Mouse (Mus musculus) MEL (cell line): ENCODE results near the gene Prr15l. TPM values are rescaled to one million over a fixed set of nuclear protein-coding genes. Genes with fewer than 3 reads are reported as not detected.

ENCODE experiments used
- DNase-seq: peaks from one replicate; pipeline ENCODE4 v3.0.0; 2011; ENCODE audit warnings: low read depth, low spot score
- H3K27ac ChIP-seq: 2 replicates; pipeline ENCODE4 v1.5.1; 2012; ENCODE audit warnings: low read depth, mild to moderate bottlenecking, control low read depth, low read length, moderate library complexity; ENCODE audit not compliant: control insufficient read depth
- H3K27me3 ChIP-seq, 2 experiments: fragments of 150-350 bp in 1 of 2; sonication (generic) in 1 of 2; 2 replicates each; pipeline ENCODE4 v1.6.1; 2012; ENCODE audit warnings: low read length in 2 of 2, mild to moderate bottlenecking in 2 of 2, improper control_type of control experiment in 1 of 2, moderate library complexity in 1 of 2; ENCODE audit not compliant: insufficient read depth in 2 of 2, control insufficient read depth in 1 of 2
- H3K36me3 ChIP-seq, 2 experiments: 2 replicates each; pipeline ENCODE4 v1.6.1; 2012 to 2014; ENCODE audit warnings: low read length in 2 of 2, improper control_type of control experiment in 1 of 2, inconsistent platforms in 1 of 2, mild to moderate bottlenecking in 1 of 2; ENCODE audit not compliant: insufficient read depth in 2 of 2, control insufficient read depth in 1 of 2
- H3K4me1 ChIP-seq, 2 experiments: fragments of 150-350 bp in 1 of 2; sonication (generic) in 1 of 2; 2 replicates each; pipeline ENCODE4 v1.6.1; 2012; ENCODE audit warnings: low read length in 2 of 2, improper control_type of control experiment in 1 of 2, mild to moderate bottlenecking in 1 of 2; ENCODE audit not compliant: insufficient read depth in 2 of 2, control insufficient read depth in 1 of 2
- H3K4me3 ChIP-seq, 2 experiments: fragments of 150-350 bp in 1 of 2; sonication (generic) in 1 of 2; 2 replicates each; pipeline ENCODE4 v1.5.1; 2012; ENCODE audit warnings: low read depth in 2 of 2, low read length in 2 of 2, mild to moderate bottlenecking in 2 of 2, moderate library complexity in 2 of 2, control low read depth in 1 of 2, improper control_type of control experiment in 1 of 2; ENCODE audit not compliant: control insufficient read depth in 1 of 2, insufficient read depth in 1 of 2
- H3K79me2 ChIP-seq: 2 replicates; pipeline ENCODE4 v1.6.1; 2012; ENCODE audit warnings: mild to moderate bottlenecking, low read length, moderate library complexity; ENCODE audit not compliant: control insufficient read depth, poor library complexity, insufficient read depth
- H3K9ac ChIP-seq: 2 replicates; pipeline ENCODE4 v1.6.1; 2012; ENCODE audit warnings: low read depth, mild to moderate bottlenecking, control low read depth, low read length, moderate library complexity; ENCODE audit not compliant: control insufficient read depth, poor library complexity, severe bottlenecking
- H3K9me3 ChIP-seq: fragments of 150-350 bp; sonication (generic); replicated peaks from 2 replicates; pipeline ENCODE4 v1.6.1; 2012; ENCODE audit warnings: mild to moderate bottlenecking, low read length, improper control_type of control experiment, moderate library complexity; ENCODE audit not compliant: insufficient read depth
- BHLHE40 ChIP-seq: IDR thresholded peaks from 2 replicates; pipeline ENCODE4 v1.6.1; 2012; ENCODE audit warnings: low read depth, mild to moderate bottlenecking, inconsistent platforms, low read length, improper control_type of control experiment, borderline replicate concordance
- CHD2 ChIP-seq: IDR thresholded peaks from 2 replicates; pipeline ENCODE4 v1.6.1; 2011; ENCODE audit warnings: low read length, improper control_type of control experiment
- CTCF ChIP-seq, 3 experiments: IDR thresholded peaks in 2 of 3; conservative IDR thresholded peaks in 1 of 3; 2 replicates each; pipeline ENCODE4 v1.5.1; 2011 to 2012; ENCODE audit warnings: low read length in 3 of 3, low read depth in 2 of 3, mild to moderate bottlenecking in 2 of 3, improper control_type of control experiment in 1 of 3, inconsistent platforms in 1 of 3, mixed read lengths in 1 of 3, moderate library complexity in 1 of 3; ENCODE audit not compliant: control insufficient read depth in 1 of 3, insufficient read depth in 1 of 3, poor library complexity in 1 of 3, severe bottlenecking in 1 of 3
- ELF1 ChIP-seq: IDR thresholded peaks from 2 replicates; pipeline ENCODE4 v1.6.1; 2014; ENCODE audit warnings: low read depth, mild to moderate bottlenecking, inconsistent platforms, low read length, improper control_type of control experiment, moderate library complexity
- EP300 ChIP-seq, 2 experiments: IDR thresholded peaks; 2 replicates each; pipeline ENCODE4 v1.6.1; 2011; ENCODE audit warnings: improper control_type of control experiment in 2 of 2, low read length in 2 of 2, low read depth in 1 of 2, mild to moderate bottlenecking in 1 of 2
- ETS1 ChIP-seq: IDR thresholded peaks from 2 replicates; pipeline ENCODE4 v1.6.1; 2012; ENCODE audit warnings: low read depth, mild to moderate bottlenecking, inconsistent platforms, low read length, improper control_type of control experiment, moderate library complexity
- GABPA ChIP-seq: IDR thresholded peaks from 2 replicates; pipeline ENCODE4 v1.6.1; 2012; ENCODE audit warnings: low read depth, mild to moderate bottlenecking, inconsistent platforms, low read length, improper control_type of control experiment, moderate library complexity
- GATA1 ChIP-seq: IDR thresholded peaks from 2 replicates; pipeline ENCODE4 v1.6.1; 2011; ENCODE audit warnings: low read depth, low read length, improper control_type of control experiment
- HCFC1 ChIP-seq: IDR thresholded peaks from 2 replicates; pipeline ENCODE4 v1.6.1; 2012; ENCODE audit warnings: low read depth, mild to moderate bottlenecking, inconsistent platforms, low read length, improper control_type of control experiment, moderate library complexity
- JUND ChIP-seq: IDR thresholded peaks from 2 replicates; pipeline ENCODE4 v1.6.1; 2011; ENCODE audit warnings: low read depth, mild to moderate bottlenecking, improper control_type of control experiment, low read length
- KAT2A ChIP-seq: conservative IDR thresholded peaks from 2 replicates; pipeline ENCODE4 v1.6.1; 2012; ENCODE audit warnings: low read depth, low read length, improper control_type of control experiment, inconsistent platforms
- MAFK ChIP-seq: IDR thresholded peaks from 2 replicates; pipeline ENCODE4 v1.6.1; 2011; ENCODE audit warnings: low read depth, mild to moderate bottlenecking, low read length, improper control_type of control experiment, borderline replicate concordance
- MAX ChIP-seq: IDR thresholded peaks from 2 replicates; pipeline ENCODE4 v1.6.1; 2011; ENCODE audit warnings: low read length, improper control_type of control experiment
- MAZ ChIP-seq: IDR thresholded peaks from 2 replicates; pipeline ENCODE4 v1.6.1; 2012; ENCODE audit warnings: low read depth, mild to moderate bottlenecking, inconsistent platforms, low read length, improper control_type of control experiment
- MEF2A ChIP-seq: IDR thresholded peaks from 2 replicates; pipeline ENCODE4 v1.6.1; 2014; ENCODE audit warnings: low read depth, mild to moderate bottlenecking, inconsistent platforms, low read length, improper control_type of control experiment; ENCODE audit not compliant: poor library complexity, insufficient replicate concordance, severe bottlenecking; ENCODE audit errors: extremely low read depth
- MXI1 ChIP-seq: IDR thresholded peaks from 2 replicates; pipeline ENCODE4 v1.6.1; 2011; ENCODE audit warnings: mild to moderate bottlenecking, low read depth, low read length, improper control_type of control experiment
- MYB ChIP-seq: IDR thresholded peaks from 2 replicates; pipeline ENCODE4 v1.6.1; 2011; ENCODE audit warnings: mild to moderate bottlenecking, low read depth, low read length, improper control_type of control experiment
- MYC ChIP-seq: IDR thresholded peaks from 2 replicates; pipeline ENCODE4 v1.6.1; 2011; ENCODE audit warnings: low read depth, mild to moderate bottlenecking, low read length, improper control_type of control experiment, moderate library complexity
- NELFE ChIP-seq: IDR thresholded peaks from 2 replicates; pipeline ENCODE4 v1.6.1; 2011; ENCODE audit warnings: low read depth, low read length, improper control_type of control experiment
- NRF1 ChIP-seq: IDR thresholded peaks from 2 replicates; pipeline ENCODE4 v1.6.1; 2014; ENCODE audit warnings: low read depth, mild to moderate bottlenecking, inconsistent platforms, low read length, improper control_type of control experiment, moderate library complexity; ENCODE audit not compliant: poor library complexity, insufficient read depth, severe bottlenecking
- POLR2A ChIP-seq, 2 experiments: IDR thresholded peaks; 2 replicates each; pipeline ENCODE4 v1.6.1; 2011 to 2012; ENCODE audit warnings: low read length in 2 of 2, mild to moderate bottlenecking in 2 of 2, control low read depth in 1 of 2, improper control_type of control experiment in 1 of 2, low read depth in 1 of 2, moderate library complexity in 1 of 2; ENCODE audit not compliant: control insufficient read depth in 1 of 2, insufficient read depth in 1 of 2, poor library complexity in 1 of 2
- POLR2AphosphoS2 ChIP-seq: IDR thresholded peaks from 2 replicates; pipeline ENCODE4 v1.6.1; 2011; ENCODE audit warnings: low read length, improper control_type of control experiment
- POLR2AphosphoS5 ChIP-seq: IDR thresholded peaks from 2 replicates; pipeline ENCODE4 v1.6.1; 2012; ENCODE audit warnings: low read depth, borderline replicate concordance, mild to moderate bottlenecking, inconsistent platforms, low read length, moderate library complexity, mixed read lengths
- RAD21 ChIP-seq: IDR thresholded peaks from 2 replicates; pipeline ENCODE4 v1.6.1; 2011; ENCODE audit warnings: mild to moderate bottlenecking, low read depth, low read length, improper control_type of control experiment
- RCOR1 ChIP-seq: IDR thresholded peaks from 2 replicates; pipeline ENCODE4 v1.6.1; 2012; ENCODE audit warnings: low read depth, mild to moderate bottlenecking, inconsistent platforms, low read length, improper control_type of control experiment
- SIN3A ChIP-seq: IDR thresholded peaks from 2 replicates; pipeline ENCODE4 v1.6.1; 2012; ENCODE audit warnings: low read length, improper control_type of control experiment, inconsistent platforms
- SMC3 ChIP-seq: IDR thresholded peaks from 2 replicates; pipeline ENCODE4 v1.6.1; 2011; ENCODE audit warnings: low read depth, low read length, improper control_type of control experiment
- TAL1 ChIP-seq: IDR thresholded peaks from 2 replicates; pipeline ENCODE4 v1.6.1; 2012; ENCODE audit warnings: mild to moderate bottlenecking, inconsistent platforms, low read length, moderate library complexity, mixed read lengths
- TBP ChIP-seq: IDR thresholded peaks from 2 replicates; pipeline ENCODE4 v1.8.0; 2011; ENCODE audit warnings: low read depth, low read length, improper control_type of control experiment
- TCF12 ChIP-seq: IDR thresholded peaks from 2 replicates; pipeline ENCODE4 v1.6.1; 2014; ENCODE audit warnings: low read depth, mild to moderate bottlenecking, inconsistent platforms, low read length, improper control_type of control experiment, moderate library complexity
- UBTF ChIP-seq: IDR thresholded peaks from 2 replicates; pipeline ENCODE4 v1.6.1; 2012; ENCODE audit warnings: low read depth, mild to moderate bottlenecking, inconsistent platforms, low read length, improper control_type of control experiment, moderate library complexity, borderline replicate concordance; ENCODE audit not compliant: insufficient read depth
- USF1 ChIP-seq: IDR thresholded peaks from 2 replicates; pipeline ENCODE4 v1.6.1; 2014; ENCODE audit warnings: low read depth, mild to moderate bottlenecking, inconsistent platforms, low read length, improper control_type of control experiment, moderate library complexity
- USF2 ChIP-seq, 2 experiments: IDR thresholded peaks; 2 replicates each; pipeline ENCODE4 v1.6.1; 2011 to 2012; ENCODE audit warnings: improper control_type of control experiment in 2 of 2, low read length in 2 of 2, borderline replicate concordance in 1 of 2, inconsistent platforms in 1 of 2, low read depth in 1 of 2, mild to moderate bottlenecking in 1 of 2; ENCODE audit not compliant: insufficient read depth in 1 of 2
- ZC3H11A ChIP-seq: IDR thresholded peaks from 2 replicates; pipeline ENCODE4 v1.6.1; 2012; ENCODE audit warnings: low read depth, mild to moderate bottlenecking, inconsistent platforms, low read length, improper control_type of control experiment
- ZKSCAN1 ChIP-seq: IDR thresholded peaks from 2 replicates; pipeline ENCODE4 v1.6.1; 2012; ENCODE audit warnings: low read depth, mild to moderate bottlenecking, inconsistent platforms, low read length, improper control_type of control experiment, moderate library complexity
- ZMIZ1 ChIP-seq: IDR thresholded peaks from 2 replicates; pipeline ENCODE4 v1.6.1; 2012; ENCODE audit warnings: low read depth, mild to moderate bottlenecking, inconsistent platforms, low read length, improper control_type of control experiment, moderate library complexity
- polyA plus RNA-seq, 2 experiments: library from polyadenylated mRNA; stranded (reverse) in 1 of 2; unstranded in 1 of 2; fragments of >175 nt in 1 of 2; fragments of >200 nt in 1 of 2; gene quantifications; 2 replicates each; pipeline versions ENCODE4 v1.2.1 to v1.2.4; 2012; ENCODE audit warnings: low replicate concordance in 2 of 2, low read depth in 1 of 2; ENCODE audit not compliant: insufficient read length in 2 of 2, insufficient read depth in 1 of 2, missing spikeins in 1 of 2
- total RNA-seq: library from RNA; depleted of rRNA; stranded (reverse); fragments of 300-350 nt; gene quantifications from 2 replicates; pipeline ENCODE4 v1.2.3, GENCODE M21; 2012

Prr15l gene
- total and polyA plus RNA-seq, 3 experiments = 0.08 to 0.19 TPM; not detected in 1

- H3K27me3 ChIP-seq = no peaks in the 10 kb centered on the region
- H3K4me1 ChIP-seq = peaks cover 9 to 28% of the 10 kb centered on the region in 2 experiments
- peak overlapping the region; percentile 68 to 79 for H3K4me3 ChIP-seq
- no peaks in the 10 kb centered on the region for H3K9me3 ChIP-seq
- H3K27ac ChIP-seq = peak overlapping the region; percentile 88
- peak; percentile 95 for DNase-seq
- H3K36me3 ChIP-seq = peaks cover 0 to 24% of the 10 kb centered on the region in 2 experiments; a peak in 2 of 4 replicates
- H3K9ac ChIP-seq = peak overlapping the region; percentile 77
- peaks cover 34% of the 10 kb centered on the region for H3K79me2 ChIP-seq
- no peak for TF ChIP-seq MYC
- no peak for TF ChIP-seq MEF2A
- no peak for TF ChIP-seq ZC3H11A
- peak; percentile 91 for TF ChIP-seq NELFE
- TF ChIP-seq GATA1 = no peak
- no peak for TF ChIP-seq TBP
- TF ChIP-seq POLR2AphosphoS5 = no peak
- no peak for TF ChIP-seq CHD2
- TF ChIP-seq SIN3A = peak; percentile 88
- no peak for TF ChIP-seq HCFC1
- peak; percentile 57 for TF ChIP-seq TCF12
- TF ChIP-seq MAZ = peak; percentile 98
- TF ChIP-seq MXI1 = peak; percentile 81
- no peak for TF ChIP-seq ZKSCAN1
- peak; percentile 86; the same call in 1 of the 2 replicates for TF ChIP-seq ZMIZ1
- TF ChIP-seq BHLHE40 = no peak
- peak; percentile 24; the same call in 1 of the 2 replicates for TF ChIP-seq ETS1
- no peak for TF ChIP-seq UBTF
- peak; percentile 57 for TF ChIP-seq TAL1
- TF ChIP-seq JUND = no peak
- no peak for TF ChIP-seq MAFK
- TF ChIP-seq ELF1 = peak; percentile 93
- no peak for TF ChIP-seq RAD21
- TF ChIP-seq SMC3 = no peak
- no peak for TF ChIP-seq USF2 (IDR thresholded peaks at IDR 0.05; ENCODE audit: borderline replicate concordance in 1 of 2, insufficient read depth in 1 of 2, low read depth in 1 of 2, low read length in 2 of 2)
- no peak for TF ChIP-seq USF1
- no peak for TF ChIP-seq CTCF (IDR thresholded peaks at IDR 0.05 in 2 of 3, conservative IDR thresholded peaks at IDR 0.05 in 1 of 3; ENCODE audit: control insufficient read depth in 1 of 3, insufficient read depth in 1 of 3, low read depth in 2 of 3, low read length in 3 of 3, poor library complexity in 1 of 3, severe bottlenecking in 1 of 3)
- no peak; the same call in 1 of the 2 replicates for TF ChIP-seq KAT2A
- TF ChIP-seq NRF1 = 0 out of 2 replicates have a peak, but pooled peaks have one; percentile 29
- 0 out of 2 replicates have a peak, but pooled peaks have one; percentile 32 for TF ChIP-seq GABPA
- no peak for TF ChIP-seq MYB
- TF ChIP-seq RCOR1 = no peak
- peak; percentile 85 for TF ChIP-seq POLR2AphosphoS2
- TF ChIP-seq POLR2A (IDR thresholded peaks at IDR 0.05; ENCODE audit: control insufficient read depth in 1 of 2, insufficient read depth in 1 of 2, low read depth in 1 of 2, low read length in 2 of 2, poor library complexity in 1 of 2) = peak; percentile 68 to 75; a peak in 2 of 4 replicates
- TF ChIP-seq MAX = no peak; the same call in 1 of the 2 replicates
- TF ChIP-seq EP300 (IDR thresholded peaks at IDR 0.05; ENCODE audit: low read depth in 1 of 2, low read length in 2 of 2) = peak in 1 of 2 experiments; percentile 14; a peak in 1 of 4 replicates
Observed at GRCm38 (mm10) chr11:96976911-96977591, 49.1 kb downstream of the Prr15l start.
